Mouse (Mus musculus) intestine, postnatal 0 days (tissue): Measurements from ENCODE around the gene Tomm5. TPM values are rescaled to one million over a fixed set of nuclear protein-coding genes. Genes with fewer than 3 reads are reported as not detected.
A peak's percentile ranks its signal among the peaks of the same experiment; 100 is the strongest.

Experiments
- ATAC-seq: fragments of 200-750 bp; cut with Nextera tagmentation; 2 replicates; pipeline ENCODE4 v1.8.0; 2017; ENCODE audit warnings: mild to moderate bottlenecking, moderate TSS enrichment, moderate library complexity
- H3K27ac ChIP-seq: fragments of 300-500 bp; sonication (generic); 2 replicates; pipeline ENCODE4 v1.5.1; 2014; ENCODE audit warnings: mild to moderate bottlenecking, low read depth, low read length, moderate library complexity
- H3K27me3 ChIP-seq: fragments of 300-500 bp; sonication (generic); replicated peaks from 2 replicates; pipeline ENCODE4 v1.6.1; 2014; ENCODE audit warnings: low read length, mixed read lengths; ENCODE audit not compliant: control insufficient read depth, insufficient read depth
- H3K36me3 ChIP-seq: fragments of 300-500 bp; sonication (generic); 2 replicates; pipeline ENCODE4 v1.6.1; 2014; ENCODE audit warnings: mild to moderate bottlenecking, moderate library complexity; ENCODE audit not compliant: control insufficient read depth, insufficient read depth
- H3K4me1 ChIP-seq: fragments of 300-500 bp; sonication (generic); replicated peaks from 2 replicates; pipeline ENCODE4 v1.6.1; 2014; ENCODE audit warnings: antibody characterized with exemption, low read length, mixed read lengths; ENCODE audit not compliant: control insufficient read depth, insufficient read depth
- H3K4me2 ChIP-seq: fragments of 300-500 bp; sonication (generic); replicated peaks from 2 replicates; pipeline ENCODE4 v1.6.1; 2014; ENCODE audit warnings: low read depth, mild to moderate bottlenecking, moderate library complexity
- H3K4me3 ChIP-seq: fragments of 300-500 bp; sonication (generic); 2 replicates; pipeline ENCODE4 v1.5.1; 2014; ENCODE audit warnings: low read depth, low read length
- H3K9ac ChIP-seq: fragments of 300-500 bp; sonication (generic); 2 replicates; pipeline ENCODE4 v1.6.1; 2014; ENCODE audit warnings: mild to moderate bottlenecking, low read depth, low read length
- H3K9me3 ChIP-seq: fragments of 300-500 bp; sonication (generic); 2 replicates; pipeline ENCODE4 v1.6.1; 2016; ENCODE audit warnings: mixed run types; ENCODE audit not compliant: control insufficient read depth
- CTCF ChIP-seq: sonication (generic); IDR thresholded peaks from 2 replicates; pipeline ENCODE4 v1.5.1; 2016; ENCODE audit warnings: low read depth, mild to moderate bottlenecking, control low read depth, antibody characterized with exemption, moderate library complexity
- WGBS: fragments of 180-500 bp; shearing (Covaris S2); extraction: QIAGEN DNeasy Blood & Tissue Kit; methylation state at CpG from one replicate; pipeline ENCODE4 v1.1.7; 2014; 5-methylcytosine and 5-hydroxymethylcytosine counted together
- polyA plus RNA-seq: library from polyadenylated mRNA; unstranded; fragments of >200 nt; fragmentation: Nextera tagmentation; extraction: Ambion mirVana; gene quantifications from 2 replicates; pipeline ENCODE4 v1.2.1, GENCODE M21; 2015

The Tomm5 gene
- polyA plus RNA-seq: 256 and 274 TPM in 2 replicates

GRCm38 (mm10) chr4:45107601-45108277, at the start of gene Tomm5:
TSS of gene Tomm5 (minus strand) at chr4:45108114.
- H3K36me3 ChIP-seq: peaks cover 22% of the 10 kb centered on the region
- H3K27me3 ChIP-seq: no peaks in the 10 kb centered on the region
- peak within 1 kb of the TSS; percentile 81 for H3K9ac ChIP-seq
- peak within 1 kb of the TSS; percentile 83 for H3K4me2 ChIP-seq
- TF ChIP-seq CTCF: peak; percentile 87
- H3K4me3 ChIP-seq: peak within 1 kb of the TSS; percentile 84
- no peaks in the 10 kb centered on the region for H3K9me3 ChIP-seq
- peak; percentile 93 for ATAC-seq
- H3K4me1 ChIP-seq: peaks cover 3% of the 10 kb centered on the region; the same call in 1 of the 2 replicates
- WGBS: under 1% methylated on average over 39 of the region's 39 CpGs
- H3K27ac ChIP-seq: peak within 1 kb of the TSS; percentile 73

DNA sequence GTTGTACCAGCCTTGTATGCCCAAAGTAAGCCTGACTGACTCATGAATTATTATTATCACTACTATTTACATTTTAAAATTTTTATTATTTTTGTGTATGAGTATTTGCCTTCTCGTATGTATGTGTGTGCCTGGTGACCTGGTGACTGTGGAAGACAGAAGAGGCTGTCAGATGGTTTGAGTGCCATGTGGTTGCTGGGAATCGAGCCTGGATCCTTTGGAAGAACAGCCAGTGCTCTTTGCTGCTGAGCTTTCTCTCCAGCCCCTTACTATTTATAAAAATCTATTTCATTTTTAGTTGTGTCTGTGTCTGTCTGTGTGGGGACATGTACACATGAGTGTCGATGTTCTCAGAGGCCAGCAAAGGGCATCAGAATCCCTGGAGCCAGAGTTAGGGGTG, 48.5 kb upstream of the Tomm5 start:
- Histone ChIP-seq H3K27me3 (no peaks in the 10 kb centered on the region), H3K9me3 (no peaks in the 10 kb centered on the region), H3K4me3 (no peak overlapping the region), H3K4me1 (no peaks in the 10 kb centered on the region), H3K4me2 (no peak overlapping the region), H3K27ac (no peak overlapping the region), H3K36me3 (no peaks in the 10 kb centered on the region), H3K9ac (no peak overlapping the region)
- 79% methylated on average over 3 of the region's 3 CpGs for WGBS
- TF ChIP-seq CTCF: no peak
- ATAC-seq: no peak

- Histone ChIP-seq H3K27ac (no peak overlapping the region), H3K9ac (no peak overlapping the region), H3K4me3 (no peak overlapping the region), H3K27me3 (no peaks in the 10 kb centered on the region), H3K4me1 (no peaks in the 10 kb centered on the region), H3K36me3 (no peaks in the 10 kb centered on the region), H3K4me2 (no peak overlapping the region), H3K9me3 (no peaks in the 10 kb centered on the region)
- WGBS: 67% methylated on average over 8 of the region's 8 CpGs
- no peak for TF ChIP-seq CTCF
- ATAC-seq: no peak
Measured at GRCm38 (mm10) chr4:45143005-45143404, 35.1 kb upstream of the Tomm5 start.

DNA sequence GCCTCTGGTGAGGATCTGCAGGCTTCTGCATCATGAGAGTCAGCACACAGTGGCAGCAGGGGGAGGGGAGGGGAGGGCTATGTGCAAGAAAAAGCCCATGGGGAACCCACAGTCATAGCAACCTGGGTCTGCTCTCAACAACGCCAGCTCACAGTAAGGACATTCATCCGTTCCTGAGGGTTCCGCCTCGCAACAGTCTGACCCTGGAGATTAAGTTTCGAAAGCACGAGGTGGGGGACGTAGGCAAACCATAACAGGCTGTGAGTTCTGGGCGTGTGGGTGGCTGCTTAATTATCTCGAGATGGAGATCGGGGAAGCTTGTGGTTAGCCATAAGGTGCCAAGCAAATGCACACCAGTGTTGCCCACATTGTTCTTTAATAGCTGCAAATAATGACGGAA, 34.5 kb upstream of the Tomm5 start:
- Histone ChIP-seq H3K27ac (no peak overlapping the region), H3K36me3 (no peaks in the 10 kb centered on the region), H3K4me2 (no peak overlapping the region), H3K9me3 (no peaks in the 10 kb centered on the region), H3K9ac (no peak overlapping the region), H3K27me3 (no peaks in the 10 kb centered on the region), H3K4me1 (no peaks in the 10 kb centered on the region), H3K4me3 (no peak overlapping the region)
- no peak for ATAC-seq
- TF ChIP-seq CTCF: no peak
- WGBS: 65% methylated on average over 11 of the region's 11 CpGs

DNA sequence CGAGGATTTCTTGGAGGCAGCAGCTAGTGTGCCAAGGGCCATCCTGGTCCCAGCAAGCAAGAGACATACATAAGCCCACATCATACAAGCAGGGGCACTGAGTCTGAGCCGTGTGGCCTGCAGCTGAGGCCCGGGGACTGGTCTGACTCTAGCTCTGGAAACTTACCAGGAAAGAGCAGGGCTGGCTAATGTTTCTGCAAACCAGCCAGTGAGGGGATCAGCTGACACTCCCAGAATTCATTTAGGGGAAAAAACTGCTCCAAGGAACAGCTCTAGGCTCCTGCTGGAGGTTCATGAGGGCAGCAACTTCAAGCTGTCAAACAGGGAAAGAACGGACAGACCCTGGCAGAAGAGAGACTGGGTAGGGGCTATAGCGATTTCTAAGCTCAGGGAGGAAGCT, 33.9 kb upstream of the Tomm5 start:
- Histone ChIP-seq H3K4me2 (no peak overlapping the region), H3K4me1 (no peaks in the 10 kb centered on the region), H3K27me3 (no peaks in the 10 kb centered on the region), H3K27ac (no peak overlapping the region), H3K4me3 (no peak overlapping the region), H3K36me3 (no peaks in the 10 kb centered on the region), H3K9me3 (no peaks in the 10 kb centered on the region), H3K9ac (no peak overlapping the region)
- no peak for ATAC-seq
- WGBS: 60% methylated on average over 5 of the region's 5 CpGs
- no peak for TF ChIP-seq CTCF

- no peaks in the 10 kb centered on the region for H3K9me3 ChIP-seq
- H3K27ac ChIP-seq: no peak overlapping the region
- WGBS: 46% methylated on average over 4 of the region's 4 CpGs
- no peak overlapping the region for H3K4me3 ChIP-seq
- no peaks in the 10 kb centered on the region for H3K4me1 ChIP-seq
- no peak for ATAC-seq
- H3K4me2 ChIP-seq: no peak overlapping the region
- H3K9ac ChIP-seq: no peak overlapping the region
- H3K36me3 ChIP-seq: no peaks in the 10 kb centered on the region
- no peaks in the 10 kb centered on the region for H3K27me3 ChIP-seq
- TF ChIP-seq CTCF: no peak
Measured at GRCm38 (mm10) chr4:45137636-45138035, 29.7 kb upstream of the Tomm5 start.
